Mouse (Mus musculus): ENCODE data around the gene Ormdl3.

- TF ChIP-seq CTCF (IDR thresholded peaks at IDR 0.05) (no peak), EP300 (IDR thresholded peaks at IDR 0.05) (no peak)
Observed at GRCm38 (mm10) chr11:98569461-98569860, 17.7 kb downstream of the Ormdl3 start.
